Mouse (Mus musculus) liver, embryonic 13.5 days (tissue): ENCODE data around the gene Adamts13. TPM values are rescaled to one million over a fixed set of nuclear protein-coding genes. Genes with fewer than 3 reads are reported as not detected.

Source experiments
- ATAC-seq: fragments of 200-750 bp; cut with Nextera tagmentation; 2 replicates; pipeline ENCODE4 v1.8.0; 2017; ENCODE audit warnings: low read depth, mild to moderate bottlenecking, moderate number of reproducible peaks, moderate library complexity
- DNase-seq: peaks from one replicate; pipeline ENCODE4 v3.0.0; 2022
- H3K27ac ChIP-seq: fragments of 300-500 bp; sonication (generic); 2 replicates; pipeline ENCODE4 v1.5.1; 2015; ENCODE audit warnings: moderate library complexity, mild to moderate bottlenecking, inconsistent platforms
- H3K27me3 ChIP-seq: fragments of 300-500 bp; sonication (generic); 2 replicates; pipeline ENCODE4 v1.6.1; 2015; ENCODE audit warnings: mild to moderate bottlenecking, inconsistent platforms
- H3K36me3 ChIP-seq: fragments of 300-500 bp; sonication (generic); 2 replicates; pipeline ENCODE4 v1.6.1; 2015; ENCODE audit warnings: mild to moderate bottlenecking, inconsistent platforms
- H3K4me1 ChIP-seq: fragments of 300-500 bp; sonication (generic); replicated peaks from 2 replicates; pipeline ENCODE4 v1.6.1; 2015; ENCODE audit warnings: inconsistent platforms
- H3K4me2 ChIP-seq: fragments of 300-500 bp; sonication (generic); 2 replicates; pipeline ENCODE4 v1.6.1; 2015; ENCODE audit warnings: inconsistent platforms, mild to moderate bottlenecking, moderate library complexity
- H3K4me3 ChIP-seq: fragments of 300-500 bp; sonication (generic); replicated peaks from 2 replicates; pipeline ENCODE4 v1.5.1; 2015; ENCODE audit warnings: mild to moderate bottlenecking, inconsistent platforms
- H3K9ac ChIP-seq: fragments of 300-500 bp; sonication (generic); 2 replicates; pipeline ENCODE4 v1.6.1; 2015; ENCODE audit warnings: mild to moderate bottlenecking, inconsistent platforms
- H3K9me3 ChIP-seq: fragments of 300-500 bp; sonication (generic); replicated peaks from 2 replicates; pipeline ENCODE4 v1.6.1; 2016; ENCODE audit warnings: inconsistent platforms
- WGBS: fragments of 180-500 bp; shearing (Covaris S2); methylation state at CpG from one replicate; pipeline ENCODE4 v1.1.7; 2015; ENCODE audit not compliant: insufficient replicate concordance; 5-methylcytosine and 5-hydroxymethylcytosine counted together
- polyA plus RNA-seq: library from polyadenylated mRNA; unstranded; fragments of >200 nt; fragmentation: Nextera tagmentation; extraction: Ambion mirVana; gene quantifications from 2 replicates; pipeline ENCODE4 v1.2.1, GENCODE M21; 2015

Gene Adamts13
- polyA plus RNA-seq, 1 experiment from 2014 or later: 1.0 TPM

- WGBS: 18% methylated on average over 4 of the region's 4 CpGs
- Histone ChIP-seq H3K4me2 (no peak overlapping the region), H3K9ac (no peak overlapping the region)
These were observed 744 bp downstream of the Adamts13 start for GRCm38 (mm10) chr2:26973960-26974359.

GRCm38 (mm10) chr2:26980361-26980760 is 7.1 kb downstream of the Adamts13 start:
- no peak for ATAC-seq
- H3K4me3 ChIP-seq: no peak overlapping the region
- 53% methylated on average over 1 of the region's 1 CpGs for WGBS

More at GRCm38 (mm10) chr2:26973960-26974359, 744 bp downstream of the Adamts13 start:
- peaks cover 4% of the 10 kb centered on the region; the same call in 1 of the 2 replicates for H3K27me3 ChIP-seq
- DNase-seq (no peak), ATAC-seq (no peak)
- H3K4me1 ChIP-seq: peaks cover 12% of the 10 kb centered on the region
- no peak overlapping the region for H3K4me3 ChIP-seq
- peak overlapping the region; percentile 55 for H3K27ac ChIP-seq
- no peaks in the 10 kb centered on the region for H3K36me3 ChIP-seq
- no peaks in the 10 kb centered on the region for H3K9me3 ChIP-seq

GRCm38 (mm10) chr2:26984179-26984578 is 11.0 kb downstream of the Adamts13 start:
- Histone ChIP-seq H3K36me3 (no peaks in the 10 kb centered on the region), H3K9me3 (no peaks in the 10 kb centered on the region), H3K9ac (no peak overlapping the region), H3K4me3 (no peak overlapping the region), H3K4me2 (no peak overlapping the region), H3K4me1 (0 out of 2 replicates have a peak, but pooled peaks cover 9% of the 10 kb centered on the region), H3K27ac (no peak overlapping the region), H3K27me3 (no peaks in the 10 kb centered on the region)
- DNase-seq (no peak), ATAC-seq (no peak)
- 45% methylated on average over 2 of the region's 2 CpGs for WGBS

More at GRCm38 (mm10) chr2:26980361-26980760, 7.1 kb downstream of the Adamts13 start:
- Histone ChIP-seq H3K27me3 (no peaks in the 10 kb centered on the region), H3K9ac (no peak overlapping the region), H3K9me3 (no peaks in the 10 kb centered on the region), H3K4me1 (0 out of 2 replicates have a peak, but pooled peaks cover 9% of the 10 kb centered on the region), H3K36me3 (no peaks in the 10 kb centered on the region), H3K4me2 (no peak overlapping the region), H3K27ac (no peak overlapping the region)
- DNase-seq: no peak

- H3K27me3 ChIP-seq: no peaks in the 10 kb centered on the region
- H3K4me1 ChIP-seq: 0 out of 2 replicates have a peak, but pooled peaks cover 9% of the 10 kb centered on the region
- H3K36me3 ChIP-seq: no peaks in the 10 kb centered on the region
- H3K9ac ChIP-seq: no peak overlapping the region
- no peak overlapping the region for H3K4me2 ChIP-seq
- no peak overlapping the region for H3K4me3 ChIP-seq
- ATAC-seq (no peak), DNase-seq (no peak)
- no peaks in the 10 kb centered on the region for H3K9me3 ChIP-seq
- H3K27ac ChIP-seq: no peak overlapping the region
- WGBS: 64% methylated on average over 5 of the region's 5 CpGs
These were observed 11.4 kb downstream of the Adamts13 start for GRCm38 (mm10) chr2:26984640-26985039.

GRCm38 (mm10) chr2:26993936-26994335 is 20.7 kb downstream of the Adamts13 start:
- no peak for DNase-seq
- H3K9ac ChIP-seq: no peak overlapping the region
- no peaks in the 10 kb centered on the region for H3K27me3 ChIP-seq
- WGBS: 53% methylated on average over 3 of the region's 3 CpGs
- ATAC-seq: no peak
- H3K4me1 ChIP-seq: peaks cover 6% of the 10 kb centered on the region
- H3K27ac ChIP-seq: no peak overlapping the region
- no peaks in the 10 kb centered on the region for H3K36me3 ChIP-seq
- no peak overlapping the region for H3K4me2 ChIP-seq
- no peaks in the 10 kb centered on the region for H3K9me3 ChIP-seq
- no peak overlapping the region for H3K4me3 ChIP-seq

GRCm38 (mm10) chr2:26997498-26997897 is 24.3 kb downstream of the Adamts13 start:
- Histone ChIP-seq H3K9me3 (no peaks in the 10 kb centered on the region), H3K27ac (no peak overlapping the region), H3K27me3 (no peaks in the 10 kb centered on the region), H3K4me2 (no peak overlapping the region), H3K9ac (no peak overlapping the region), H3K4me3 (no peak overlapping the region), H3K36me3 (no peaks in the 10 kb centered on the region), H3K4me1 (peaks cover 6% of the 10 kb centered on the region)
- WGBS: 83% methylated on average over 1 of the region's 1 CpGs
- ATAC-seq: no peak
- no peak for DNase-seq

GRCm38 (mm10) chr2:26997993-26998392 is 24.8 kb downstream of the Adamts13 start:
- no peak for ATAC-seq
- Histone ChIP-seq H3K36me3 (no peaks in the 10 kb centered on the region), H3K27me3 (no peaks in the 10 kb centered on the region), H3K4me1 (peaks cover 6% of the 10 kb centered on the region), H3K4me2 (no peak overlapping the region), H3K9me3 (no peaks in the 10 kb centered on the region), H3K4me3 (no peak overlapping the region), H3K27ac (no peak overlapping the region), H3K9ac (no peak overlapping the region)
- WGBS: 66% methylated on average over 7 of the region's 7 CpGs
- DNase-seq: no peak

- DNase-seq (no peak), ATAC-seq (no peak)
- no peak overlapping the region for H3K4me3 ChIP-seq
- no peak overlapping the region for H3K9ac ChIP-seq
- no peak overlapping the region for H3K27ac ChIP-seq
- H3K4me2 ChIP-seq: no peak overlapping the region
- WGBS: 51% methylated on average over 4 of the region's 4 CpGs
- no peaks in the 10 kb centered on the region for H3K36me3 ChIP-seq
- peaks cover 19% of the 10 kb centered on the region for H3K4me1 ChIP-seq
- no peaks in the 10 kb centered on the region for H3K9me3 ChIP-seq
- no peaks in the 10 kb centered on the region for H3K27me3 ChIP-seq
These were observed 33.0 kb downstream of the Adamts13 start for GRCm38 (mm10) chr2:27006255-27006654.

- no peak overlapping the region for H3K4me3 ChIP-seq
- H3K27me3 ChIP-seq: no peaks in the 10 kb centered on the region
- no peaks in the 10 kb centered on the region for H3K36me3 ChIP-seq
- no peak for DNase-seq
- no peak overlapping the region for H3K9ac ChIP-seq
- no peak overlapping the region for H3K4me2 ChIP-seq
- peaks cover 22% of the 10 kb centered on the region for H3K4me1 ChIP-seq
- H3K9me3 ChIP-seq: no peaks in the 10 kb centered on the region
- no peak for ATAC-seq
- H3K27ac ChIP-seq: no peak overlapping the region
- 59% methylated on average over 7 of the region's 7 CpGs for WGBS
These were observed 34.5 kb downstream of the Adamts13 start for GRCm38 (mm10) chr2:27007701-27008100.

GRCm38 (mm10) chr2:27009714-27010244 is 36.6 kb downstream of the Adamts13 start, which contains the start of gene Cacfd1:
Cacfd1 (plus strand) TSS chr2:27009926.
- H3K9me3 ChIP-seq: no peaks in the 10 kb centered on the region

GRCm38 (mm10) chr2:27017802-27018201 is 44.6 kb downstream of the Adamts13 start:
- Histone ChIP-seq H3K9me3 (no peaks in the 10 kb centered on the region), H3K27ac (no peak overlapping the region), H3K4me1 (no peaks in the 10 kb centered on the region), H3K36me3 (peaks cover 47% of the 10 kb centered on the region), H3K27me3 (no peaks in the 10 kb centered on the region), H3K9ac (no peak overlapping the region), H3K4me2 (no peak overlapping the region), H3K4me3 (no peak overlapping the region)
- peak; percentile 47 for DNase-seq
- 0 out of 2 replicates have a peak, but pooled peaks have one; percentile 37 for ATAC-seq
- 36% methylated on average over 5 of the region's 5 CpGs for WGBS

More at GRCm38 (mm10) chr2:27009714-27010244, 36.6 kb downstream of the Adamts13 start, which contains the start of gene Cacfd1:
- peaks cover 22% of the 10 kb centered on the region for H3K4me1 ChIP-seq
- H3K4me2 ChIP-seq: peak within 1 kb of the TSS; percentile 80
- H3K4me3 ChIP-seq: peak within 1 kb of the TSS; percentile 70
- peaks cover 10% of the 10 kb centered on the region for H3K36me3 ChIP-seq
- DNase-seq (peak; percentile 78), ATAC-seq (peak; percentile 93)
- peak within 1 kb of the TSS; percentile 43 for H3K27ac ChIP-seq
- H3K9ac ChIP-seq: peak within 1 kb of the TSS; percentile 84
- no peaks in the 10 kb centered on the region for H3K27me3 ChIP-seq
- under 1% methylated on average over 43 of the region's 43 CpGs for WGBS

- H3K27ac ChIP-seq: no peak overlapping the region
- peaks cover 39% of the 10 kb centered on the region for H3K36me3 ChIP-seq
- no peak for ATAC-seq
- H3K4me2 ChIP-seq: no peak overlapping the region
- H3K4me1 ChIP-seq: no peaks in the 10 kb centered on the region
- no peaks in the 10 kb centered on the region for H3K27me3 ChIP-seq
- WGBS: 91% methylated on average over 2 of the region's 2 CpGs
- H3K9me3 ChIP-seq: no peaks in the 10 kb centered on the region
- no peak for DNase-seq
- H3K9ac ChIP-seq: no peak overlapping the region
- H3K4me3 ChIP-seq: no peak overlapping the region
These were observed 46.3 kb downstream of the Adamts13 start for GRCm38 (mm10) chr2:27019530-27019929.
